Mouse (Mus musculus): ENCODE results near the gene Tm4sf4. TPM values are rescaled to one million over a fixed set of nuclear protein-coding genes. Genes with fewer than 3 reads are reported as not detected.

Gene Tm4sf4
- polyA plus RNA-seq, 1 experiment from 2014 or later: 1.1 TPM

DNA sequence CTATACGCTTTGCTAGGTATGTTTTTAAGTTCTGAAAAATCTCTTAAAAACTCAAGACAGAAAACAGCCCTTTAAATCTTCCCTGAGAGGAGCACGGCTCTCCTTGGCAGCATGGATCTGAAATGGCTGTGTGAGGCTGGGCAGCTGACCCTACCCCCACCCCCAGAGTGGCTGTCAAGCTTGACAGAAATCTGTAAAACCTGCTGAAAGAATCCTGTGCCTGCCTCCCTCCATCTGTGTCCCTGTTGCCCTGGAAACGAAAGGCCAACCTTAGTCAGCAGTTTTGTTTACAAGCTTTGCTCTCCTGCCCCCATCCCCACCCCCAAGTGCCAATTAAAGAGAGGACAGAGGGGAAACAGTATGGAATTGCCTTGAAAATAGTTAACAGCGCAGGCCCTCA lies 47.3 kb downstream of the Tm4sf4 start:
- H3K9ac ChIP-seq (ENCODE audit: low read length): no peak overlapping the region
- 0 out of 4 replicates have a peak overlapping the region, but pooled peaks of 1 of the 2 experiments have one; percentile 35 for H3K27ac ChIP-seq (replicated peaks in 1 of 2; ENCODE audit: control insufficient read depth in 1 of 2, insufficient read depth in 1 of 2, low read depth in 2 of 2, low read length in 2 of 2)
- no peak for ATAC-seq (ENCODE audit: insufficient number of reproducible peaks, insufficient read depth, low FRiP score, low read depth)
- H3K27me3 ChIP-seq (ENCODE audit: control insufficient read depth, insufficient read depth, low read length): no peaks in the 10 kb centered on the region
- peaks cover 22% of the 10 kb centered on the region for H3K36me3 ChIP-seq (ENCODE audit: control insufficient read depth, insufficient read depth, low read length)
- peaks cover 10 to 25% of the 10 kb centered on the region in 2 experiments for H3K4me1 ChIP-seq (ENCODE audit: control insufficient read depth in 2 of 2, insufficient read depth in 2 of 2, low read length in 2 of 2)
- H3K4me3 ChIP-seq (ENCODE audit: control insufficient read depth in 1 of 2, insufficient read depth in 1 of 2, low read depth in 1 of 2, low read length in 2 of 2): no peak overlapping the region
- 45% methylated on average over 4 of the region's 4 CpGs for WGBS
- no peak overlapping the region for H3K4me2 ChIP-seq (ENCODE audit: low read length)
- H3K9me3 ChIP-seq (ENCODE audit: control insufficient read depth, low read length): no peaks in the 10 kb centered on the region

DNA sequence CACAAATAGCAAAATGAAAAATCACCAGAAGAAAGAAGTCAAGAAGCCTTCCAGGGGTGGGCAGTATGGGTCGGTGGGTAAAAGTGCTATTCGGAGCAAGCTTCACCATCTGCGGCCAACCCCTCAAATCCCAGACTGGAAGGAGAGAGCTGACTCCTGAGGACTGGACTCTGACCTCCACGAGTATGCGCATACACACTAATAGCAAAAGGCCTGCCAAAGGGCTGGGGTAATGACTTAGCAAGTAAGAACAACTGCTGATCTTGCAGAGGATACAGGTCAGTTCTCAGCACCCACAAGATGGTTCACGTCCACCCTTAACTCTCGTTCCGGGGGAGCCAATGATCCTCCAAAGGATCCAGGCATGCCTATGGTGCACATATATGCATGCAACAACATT lies 49.3 kb downstream of the Tm4sf4 start:
- Histone ChIP-seq H3K9ac (ENCODE audit: low read length) (no peak overlapping the region), H3K27ac (replicated peaks in 1 of 2; ENCODE audit: control insufficient read depth in 1 of 2, insufficient read depth in 1 of 2, low read depth in 2 of 2, low read length in 2 of 2) (no peak overlapping the region), H3K4me1 (ENCODE audit: control insufficient read depth in 2 of 2, insufficient read depth in 2 of 2, low read length in 2 of 2) (peaks cover 10 to 25% of the 10 kb centered on the region in 2 experiments), H3K9me3 (ENCODE audit: control insufficient read depth, low read length) (no peaks in the 10 kb centered on the region), H3K27me3 (ENCODE audit: control insufficient read depth, insufficient read depth, low read length) (no peaks in the 10 kb centered on the region), H3K4me2 (ENCODE audit: low read length) (no peak overlapping the region), H3K4me3 (ENCODE audit: control insufficient read depth in 1 of 2, insufficient read depth in 1 of 2, low read depth in 1 of 2, low read length in 2 of 2) (no peak overlapping the region), H3K36me3 (ENCODE audit: control insufficient read depth, insufficient read depth, low read length) (peaks cover 20% of the 10 kb centered on the region)
- 93% methylated on average over 8 of the region's 8 CpGs for WGBS
- ATAC-seq (ENCODE audit: insufficient number of reproducible peaks, insufficient read depth, low FRiP score, low read depth): no peak

- 73% methylated on average over 4 of the region's 4 CpGs for WGBS
- Histone ChIP-seq H3K9ac (ENCODE audit: low read length) (no peak overlapping the region), H3K4me3 (ENCODE audit: control insufficient read depth in 1 of 2, insufficient read depth in 1 of 2, low read depth in 1 of 2, low read length in 2 of 2) (no peak overlapping the region), H3K36me3 (ENCODE audit: control insufficient read depth, insufficient read depth, low read length) (peaks cover 20% of the 10 kb centered on the region), H3K27me3 (ENCODE audit: control insufficient read depth, insufficient read depth, low read length) (no peaks in the 10 kb centered on the region), H3K4me2 (ENCODE audit: low read length) (no peak overlapping the region), H3K9me3 (ENCODE audit: control insufficient read depth, low read length) (no peaks in the 10 kb centered on the region), H3K4me1 (ENCODE audit: control insufficient read depth in 2 of 2, insufficient read depth in 2 of 2, low read length in 2 of 2) (0 out of 4 replicates have a peak, but pooled peaks cover 0 to 3% of the 10 kb centered on the region in 2 experiments), H3K27ac (replicated peaks in 1 of 2; ENCODE audit: control insufficient read depth in 1 of 2, insufficient read depth in 1 of 2, low read depth in 2 of 2, low read length in 2 of 2) (no peak overlapping the region)
- no peak for ATAC-seq (ENCODE audit: insufficient number of reproducible peaks, insufficient read depth, low FRiP score, low read depth)
Observed at GRCm38 (mm10) chr3:57480640-57481039, 55.5 kb downstream of the Tm4sf4 start.

- ATAC-seq (ENCODE audit: insufficient number of reproducible peaks, insufficient read depth, low FRiP score, low read depth): no peak
- H3K27ac ChIP-seq (replicated peaks in 1 of 2; ENCODE audit: control insufficient read depth in 1 of 2, insufficient read depth in 1 of 2, low read depth in 2 of 2, low read length in 2 of 2): no peak overlapping the region
- H3K4me3 ChIP-seq (ENCODE audit: control insufficient read depth in 1 of 2, insufficient read depth in 1 of 2, low read depth in 1 of 2, low read length in 2 of 2): no peak overlapping the region
- H3K9me3 ChIP-seq (ENCODE audit: control insufficient read depth, low read length): no peaks in the 10 kb centered on the region
- H3K4me2 ChIP-seq (ENCODE audit: low read length): no peak overlapping the region
- H3K27me3 ChIP-seq (ENCODE audit: control insufficient read depth, insufficient read depth, low read length): no peaks in the 10 kb centered on the region
- no peak overlapping the region for H3K9ac ChIP-seq (ENCODE audit: low read length)
- 70% methylated on average over 5 of the region's 5 CpGs for WGBS
- H3K4me1 ChIP-seq (ENCODE audit: control insufficient read depth in 2 of 2, insufficient read depth in 2 of 2, low read length in 2 of 2): peaks cover 0 to 6% of the 10 kb centered on the region in 2 experiments; a peak in 2 of 4 replicates
- H3K36me3 ChIP-seq (ENCODE audit: control insufficient read depth, insufficient read depth, low read length): peaks cover 8% of the 10 kb centered on the region
Observed at GRCm38 (mm10) chr3:57481981-57482380, 56.9 kb downstream of the Tm4sf4 start.

DNA sequence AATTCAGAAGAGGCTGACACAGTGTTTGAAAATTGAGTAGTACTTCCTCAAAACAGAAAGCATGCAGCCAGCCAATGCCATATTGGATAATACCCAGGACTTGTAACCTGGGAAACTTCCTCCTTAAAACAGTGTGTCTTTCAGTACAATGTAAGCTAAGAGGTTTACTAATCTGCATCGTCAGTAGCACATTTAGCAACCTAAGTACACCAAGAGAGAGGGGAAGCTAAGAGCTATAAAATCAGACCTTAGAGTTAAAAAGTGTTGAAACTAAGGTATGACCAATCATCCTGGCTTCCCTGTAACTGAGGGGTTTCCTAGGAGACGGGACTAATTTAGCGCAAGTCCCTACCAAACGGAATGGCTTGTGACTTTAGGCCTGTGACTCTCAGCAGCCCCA lies 61.0 kb downstream of the Tm4sf4 start:
- WGBS: 74% methylated on average over 4 of the region's 4 CpGs
- H3K4me3 ChIP-seq (ENCODE audit: control insufficient read depth in 1 of 2, insufficient read depth in 1 of 2, low read depth in 1 of 2, low read length in 2 of 2): no peak overlapping the region
- no peaks in the 10 kb centered on the region for H3K27me3 ChIP-seq (ENCODE audit: control insufficient read depth, insufficient read depth, low read length)
- H3K4me2 ChIP-seq (ENCODE audit: low read length): no peak overlapping the region
- H3K27ac ChIP-seq (replicated peaks in 1 of 2; ENCODE audit: control insufficient read depth in 1 of 2, insufficient read depth in 1 of 2, low read depth in 2 of 2, low read length in 2 of 2): no peak overlapping the region
- no peaks in the 10 kb centered on the region for H3K36me3 ChIP-seq (ENCODE audit: control insufficient read depth, insufficient read depth, low read length)
- H3K4me1 ChIP-seq (ENCODE audit: control insufficient read depth in 2 of 2, insufficient read depth in 2 of 2, low read length in 2 of 2): peaks cover 0 to 19% of the 10 kb centered on the region in 2 experiments; a peak in 3 of 4 replicates
- H3K9me3 ChIP-seq (ENCODE audit: control insufficient read depth, low read length): no peaks in the 10 kb centered on the region
- no peak for ATAC-seq (ENCODE audit: insufficient number of reproducible peaks, insufficient read depth, low FRiP score, low read depth)
- H3K9ac ChIP-seq (ENCODE audit: low read length): no peak overlapping the region

DNA sequence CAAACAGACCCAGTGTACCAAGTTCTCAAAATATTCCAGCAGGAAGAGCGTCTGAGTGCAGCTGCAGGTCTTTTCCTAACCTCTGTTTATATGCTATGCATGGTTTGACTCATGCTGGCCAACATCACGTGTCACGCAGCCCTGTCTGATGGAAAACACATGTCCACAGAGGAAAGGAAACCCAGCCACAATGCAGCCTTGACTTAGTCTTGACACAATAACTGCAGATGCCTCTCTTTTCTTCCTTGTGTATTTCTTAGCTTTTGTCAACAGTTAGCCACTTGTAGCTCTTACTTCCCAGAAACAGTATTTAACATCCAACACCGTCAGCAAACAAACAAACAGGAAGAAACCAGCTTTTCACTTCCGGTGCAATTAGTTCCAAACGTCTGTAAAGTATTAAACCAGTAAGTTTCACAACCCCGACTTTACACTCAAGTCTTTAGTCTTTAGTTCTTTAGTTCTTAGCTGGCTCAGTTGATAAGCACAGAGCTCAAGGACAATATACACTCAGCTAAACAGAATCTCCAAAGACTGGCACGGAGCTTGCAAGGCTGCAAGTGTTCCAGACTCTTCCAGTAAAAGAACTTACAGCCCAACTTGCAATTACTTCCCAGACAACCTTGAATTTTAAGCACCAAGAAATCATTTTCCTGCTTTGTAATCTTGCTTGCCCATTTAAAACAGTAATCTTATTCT lies 62.5 kb downstream of the Tm4sf4 start:
- no peaks in the 10 kb centered on the region for H3K36me3 ChIP-seq (ENCODE audit: control insufficient read depth, insufficient read depth, low read length)
- peak; percentile 50; the same call in 1 of the 2 replicates for ATAC-seq (ENCODE audit: insufficient number of reproducible peaks, insufficient read depth, low FRiP score, low read depth)
- H3K27me3 ChIP-seq (ENCODE audit: control insufficient read depth, insufficient read depth, low read length): no peaks in the 10 kb centered on the region
- WGBS: 43% methylated on average over 8 of the region's 8 CpGs
- H3K4me2 ChIP-seq (ENCODE audit: low read length): peak overlapping the region; percentile 9; the same call in 1 of the 2 replicates
- no peak overlapping the region; the same call in 1 of the 2 replicates for H3K9ac ChIP-seq (ENCODE audit: low read length)
- no peaks in the 10 kb centered on the region for H3K9me3 ChIP-seq (ENCODE audit: control insufficient read depth, low read length)
- H3K4me3 ChIP-seq (ENCODE audit: control insufficient read depth in 1 of 2, insufficient read depth in 1 of 2, low read depth in 1 of 2, low read length in 2 of 2): no peak overlapping the region
- H3K27ac ChIP-seq (replicated peaks in 1 of 2; ENCODE audit: control insufficient read depth in 1 of 2, insufficient read depth in 1 of 2, low read depth in 2 of 2, low read length in 2 of 2): peak overlapping the region; percentile 60 to 73
- H3K4me1 ChIP-seq (ENCODE audit: control insufficient read depth in 2 of 2, insufficient read depth in 2 of 2, low read length in 2 of 2): peaks cover 0 to 16% of the 10 kb centered on the region in 2 experiments; a peak in 3 of 4 replicates

Data from heart, embryonic 14.5 days (tissue).